Mouse (Mus musculus) frontal cortex, adult 2 months (tissue): ENCODE measurements around the gene Pomt2. TPM values are rescaled to one million over a fixed set of nuclear protein-coding genes. Genes with fewer than 3 reads are reported as not detected.

ENCODE experiments used
- DNase-seq, 2 experiments: peaks; one replicate each; pipeline ENCODE4 v3.0.0; 2022; ENCODE audit warnings: low spot score in 1 of 2; ENCODE audit errors: extremely low spot score in 1 of 2
- polyA plus RNA-seq: library from polyadenylated mRNA; depleted of rRNA; stranded (reverse); fragments of >200 nt; gene quantifications from 2 replicates; pipeline ENCODE4 v1.2.3, GENCODE M21; 2012

Pomt2 gene
- polyA plus RNA-seq, 1 experiment = 21.0 TPM

GRCm38 (mm10) chr12:87131181-87131580 lies 16.6 kb downstream of the Pomt2 start:
- no peak for DNase-seq

- DNase-seq = no peak
Observed at GRCm38 (mm10) chr12:87130224-87130623, 17.5 kb downstream of the Pomt2 start.

- no peak for DNase-seq
Observed at GRCm38 (mm10) chr12:87127256-87127655, 20.5 kb downstream of the Pomt2 start.

- no peak for DNase-seq
Observed at GRCm38 (mm10) chr12:87121918-87122589, 25.7 kb downstream of the Pomt2 start.

GRCm38 (mm10) chr12:87107357-87107977 lies 40.3 kb downstream of the Pomt2 start:
- no peak for DNase-seq

- no peak for DNase-seq
Observed at GRCm38 (mm10) chr12:87104796-87105195, 43.0 kb downstream of the Pomt2 start.

- no peak for DNase-seq
Observed at GRCm38 (mm10) chr12:87103471-87103870, 44.3 kb downstream of the Pomt2 start.

GRCm38 (mm10) chr12:87102165-87102631 lies 45.6 kb downstream of the Pomt2 start, which contains the start of gene Ngb:
Ngb (minus strand) TSS chr12:87102539.
- DNase-seq = no peak

- DNase-seq = no peak
Observed at GRCm38 (mm10) chr12:87100331-87100730, 47.4 kb downstream of the Pomt2 start.

GRCm38 (mm10) chr12:87093671-87094070 lies 54.1 kb downstream of the Pomt2 start:
- peak in 1 of 2 experiments; percentile 36 for DNase-seq

- peak in 1 of 2 experiments; percentile 22 for DNase-seq
Observed at GRCm38 (mm10) chr12:87093249-87093648, 54.5 kb downstream of the Pomt2 start.

- DNase-seq = no peak
Observed at GRCm38 (mm10) chr12:87091916-87092315, 55.9 kb downstream of the Pomt2 start.

GRCm38 (mm10) chr12:87089701-87090100 lies 58.1 kb downstream of the Pomt2 start:
- no peak for DNase-seq

GRCm38 (mm10) chr12:87089255-87089654 lies 58.5 kb downstream of the Pomt2 start:
- DNase-seq = no peak

GRCm38 (mm10) chr12:87088331-87088730 lies 59.4 kb downstream of the Pomt2 start:
- DNase-seq = peak in 1 of 2 experiments; percentile 39

- DNase-seq = no peak
Observed at GRCm38 (mm10) chr12:87087236-87087635, 60.5 kb downstream of the Pomt2 start.

GRCm38 (mm10) chr12:87082797-87083196 lies 65.0 kb downstream of the Pomt2 start:
- no peak for DNase-seq

GRCm38 (mm10) chr12:87076610-87077009 lies 71.2 kb downstream of the Pomt2 start:
- DNase-seq = no peak

GRCm38 (mm10) chr12:87070520-87070919 lies 77.2 kb downstream of the Pomt2 start:
- DNase-seq = no peak

GRCm38 (mm10) chr12:87066429-87066828 lies 81.3 kb downstream of the Pomt2 start:
- DNase-seq = no peak

GRCm38 (mm10) chr12:87065446-87065845 lies 82.3 kb downstream of the Pomt2 start:
- DNase-seq = no peak

GRCm38 (mm10) chr12:87057066-87057465 lies 90.7 kb downstream of the Pomt2 start:
- DNase-seq = no peak
